Mouse (Mus musculus) right cerebral cortex, postnatal 4 days (tissue): ENCODE results near the gene Supt4a.
A peak's percentile ranks its signal among the peaks of the same experiment; 100 is the strongest.

Source experiments
- DNase-seq: peaks from one replicate; pipeline ENCODE4 v3.0.0-alpha.2; 2022

Supt4a gene

GRCm38 (mm10) chr11:87725964-87726562 is 11.3 kb upstream of the Supt4a start:
- DNase-seq = no peak

GRCm38 (mm10) chr11:87727021-87727420 is 10.3 kb upstream of the Supt4a start:
- DNase-seq = no peak

GRCm38 (mm10) chr11:87727471-87727870 is 9.9 kb upstream of the Supt4a start:
- no peak for DNase-seq

GRCm38 (mm10) chr11:87728850-87729592 is 8.3 kb upstream of the Supt4a start:
- DNase-seq = no peak

- DNase-seq = no peak
These were observed 7.7 kb upstream of the Supt4a start for GRCm38 (mm10) chr11:87729593-87730185.

GRCm38 (mm10) chr11:87730652-87731310 is 6.6 kb upstream of the Supt4a start:
- no peak for DNase-seq

GRCm38 (mm10) chr11:87734346-87734745 is 3.0 kb upstream of the Supt4a start:
- DNase-seq = no peak

- DNase-seq = no peak
These were observed 1.7 kb upstream of the Supt4a start for GRCm38 (mm10) chr11:87735691-87736090.

GRCm38 (mm10) chr11:87736647-87737134 is 661 bp upstream of the Supt4a start:
- DNase-seq = peak; percentile 53

GRCm38 (mm10) chr11:87743691-87744090 is 6.3 kb downstream of the Supt4a start:
- no peak for DNase-seq

GRCm38 (mm10) chr11:87744964-87745363 is 7.6 kb downstream of the Supt4a start:
- no peak for DNase-seq

- DNase-seq = no peak
These were observed 8.5 kb downstream of the Supt4a start for GRCm38 (mm10) chr11:87745632-87746555.

- DNase-seq = no peak
These were observed 10.0 kb downstream of the Supt4a start for GRCm38 (mm10) chr11:87747312-87747711.

- no peak for DNase-seq
These were observed 10.4 kb downstream of the Supt4a start for GRCm38 (mm10) chr11:87747716-87748115.

GRCm38 (mm10) chr11:87748132-87749119 is 11.1 kb downstream of the Supt4a start:
- DNase-seq = no peak

GRCm38 (mm10) chr11:87749192-87750042 is 12.1 kb downstream of the Supt4a start:
- no peak for DNase-seq

- no peak for DNase-seq
These were observed 12.7 kb downstream of the Supt4a start for GRCm38 (mm10) chr11:87750043-87750421.

GRCm38 (mm10) chr11:87750521-87750920 is 13.2 kb downstream of the Supt4a start:
- no peak for DNase-seq

- no peak for DNase-seq
These were observed 13.7 kb downstream of the Supt4a start for GRCm38 (mm10) chr11:87751031-87751430.

GRCm38 (mm10) chr11:87751491-87751966 is 14.2 kb downstream of the Supt4a start:
- no peak for DNase-seq
